Mouse (Mus musculus) left cerebral cortex, adult 18-20 months (tissue): Measurements from ENCODE around the gene Kcnj4. TPM values are rescaled to one million over a fixed set of nuclear protein-coding genes. Genes with fewer than 3 reads are reported as not detected.
A peak's percentile ranks its signal among the peaks of the same experiment; 100 is the strongest.

Experiments used
- DNase-seq, 2 experiments: peaks; one replicate each; pipeline ENCODE4 v3.0.0; 2021 to 2022; ENCODE audit warnings: low spot score in 2 of 2, mixed read lengths in 1 of 2
- long read RNA-seq, 2 experiments: library from polyadenylated mRNA; stranded (forward); transcript quantifications; one replicate each; pipeline ENCODE4 v2.0.0; 2021
- total RNA-seq, 2 experiments: library from RNA; stranded (reverse); gene quantifications; 2 replicates each; pipeline ENCODE4 v1.2.3; 2021

Gene Kcnj4
- 100 to 1,000 TPM; 184 TPM for total RNA-seq
- long read RNA-seq, experiment 1, transcript Kcnj4-201 (2 exons, 2,152 nt) = major isoform, 5 of 11 reads
- long read RNA-seq, experiment 1, partial matches to known transcripts = 0 of 11 reads
- long read RNA-seq, experiment 1, other reads (novel, unspliced or antisense) = 6 of 11 reads
- long read RNA-seq, experiment 2, transcript Kcnj4-201 (2 exons, 2,152 nt) = major isoform, 8 of 12 reads
- long read RNA-seq, experiment 2, partial matches to known transcripts = 0 of 12 reads
- long read RNA-seq, experiment 2, other reads (novel, unspliced or antisense) = 4 of 12 reads

GRCm38 (mm10) chr15:79504707-79505452, at the start of gene Kcnj4:
Gene Kcnj4, minus strand, starts transcription at chr15:79505241.
- no peak for DNase-seq

- no peak for DNase-seq
These were observed 47.5 kb upstream of the Kcnj4 start for GRCm38 (mm10) chr15:79552566-79552965.

GRCm38 (mm10) chr15:79548226-79548625, 43.2 kb upstream of the Kcnj4 start:
- DNase-seq = no peak

GRCm38 (mm10) chr15:79547289-79547820, 42.3 kb upstream of the Kcnj4 start:
- no peak for DNase-seq

GRCm38 (mm10) chr15:79546410-79547288, 41.6 kb upstream of the Kcnj4 start, which contains the start of gene Ddx17:
Gene Ddx17, minus strand, starts transcription at chr15:79546741.
- DNase-seq = peak; percentile 99

GRCm38 (mm10) chr15:79545921-79546399, 40.9 kb upstream of the Kcnj4 start:
- peak in 1 of 2 experiments; percentile 51 for DNase-seq

DNA sequence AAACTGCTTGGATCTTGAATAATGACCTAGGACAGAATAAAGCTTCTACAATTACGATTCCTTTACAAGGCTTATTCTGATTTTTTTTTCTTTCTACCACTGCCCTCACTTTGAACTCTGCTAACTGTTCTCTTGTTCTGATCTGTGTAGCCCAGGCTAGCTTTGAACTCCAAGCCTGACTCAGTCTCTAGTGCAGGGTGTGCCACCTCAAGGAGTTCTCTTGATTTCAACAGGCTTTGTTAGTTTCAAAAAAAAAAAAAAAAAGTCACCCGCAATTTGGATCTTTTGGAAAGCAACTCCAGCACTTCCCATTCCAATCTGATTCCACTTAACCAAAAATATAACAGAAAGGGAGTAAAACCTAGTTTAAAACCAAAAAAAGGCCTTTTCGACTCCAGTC, 40.5 kb upstream of the Kcnj4 start:
- DNase-seq = no peak

DNA sequence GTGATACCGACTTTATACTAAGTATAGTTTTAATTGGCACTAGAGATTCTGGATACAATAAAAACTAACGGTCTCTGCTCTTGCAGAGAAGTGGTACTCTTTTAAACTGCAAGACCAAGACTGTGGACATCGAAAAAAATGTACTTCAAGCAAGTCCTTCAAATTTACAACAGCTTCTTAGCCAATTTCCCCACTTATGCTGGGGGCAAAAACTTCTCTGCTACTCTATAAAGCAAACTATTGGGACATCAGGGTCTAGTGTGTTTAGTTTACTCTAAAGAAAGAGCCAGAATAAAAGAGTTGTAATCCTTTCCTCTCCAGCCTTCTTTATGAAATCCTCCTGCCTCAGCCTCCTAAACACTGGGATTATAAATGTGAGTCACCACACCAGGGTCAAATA, 38.9 kb upstream of the Kcnj4 start:
- DNase-seq = no peak

DNA sequence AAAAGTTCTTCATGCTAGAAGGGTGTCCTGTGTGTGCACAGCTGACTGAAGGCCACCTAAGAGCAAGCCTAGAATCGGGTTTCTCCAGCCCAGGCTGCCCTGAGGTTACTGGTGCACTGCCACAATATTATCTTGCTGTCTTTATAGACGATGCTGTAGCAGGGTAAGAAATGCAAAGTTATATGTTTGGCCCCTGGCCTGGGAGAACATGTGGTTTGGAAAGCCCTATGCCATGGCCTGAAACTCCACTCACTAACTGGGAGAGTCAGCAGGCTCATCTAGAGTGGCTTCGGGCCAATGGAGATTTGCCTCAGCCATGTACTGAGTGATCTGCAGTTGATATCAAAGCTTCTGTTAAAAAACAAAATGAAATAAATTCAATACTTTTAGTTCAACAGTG, 28.8 kb upstream of the Kcnj4 start:
- no peak for DNase-seq

- DNase-seq = no peak
These were observed 24.9 kb upstream of the Kcnj4 start for GRCm38 (mm10) chr15:79529935-79530334.

DNA sequence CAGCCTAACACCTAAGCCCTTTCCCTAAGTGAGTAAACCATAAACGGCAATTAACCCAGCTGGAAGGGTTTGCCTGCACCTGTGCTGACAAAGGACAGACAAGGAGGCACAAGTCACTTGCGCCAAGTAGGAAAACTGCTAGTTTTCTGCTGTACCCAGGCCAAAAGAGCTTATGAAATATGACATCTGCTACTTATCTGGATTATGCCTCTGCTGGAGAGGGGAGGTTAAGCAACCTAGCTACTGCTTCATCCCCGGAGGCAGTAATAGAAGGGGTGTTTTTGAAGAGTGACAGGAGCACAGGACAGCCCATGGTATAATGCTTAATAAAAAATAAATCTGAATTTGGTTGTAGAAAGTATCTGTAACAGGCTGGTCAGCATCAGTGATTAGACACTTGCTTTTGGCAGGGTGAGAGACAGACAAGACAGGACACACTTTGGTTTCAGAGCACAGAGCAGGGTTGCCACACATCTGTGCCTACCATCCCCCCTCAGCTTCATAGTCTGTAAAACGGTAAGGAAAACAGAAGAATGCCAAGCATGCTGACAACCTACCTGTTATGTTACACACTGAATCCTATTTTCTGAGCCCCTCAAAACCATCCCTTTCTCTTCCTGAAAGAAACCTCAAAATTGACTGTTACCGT, 23.1 kb upstream of the Kcnj4 start:
- no peak for DNase-seq

DNA sequence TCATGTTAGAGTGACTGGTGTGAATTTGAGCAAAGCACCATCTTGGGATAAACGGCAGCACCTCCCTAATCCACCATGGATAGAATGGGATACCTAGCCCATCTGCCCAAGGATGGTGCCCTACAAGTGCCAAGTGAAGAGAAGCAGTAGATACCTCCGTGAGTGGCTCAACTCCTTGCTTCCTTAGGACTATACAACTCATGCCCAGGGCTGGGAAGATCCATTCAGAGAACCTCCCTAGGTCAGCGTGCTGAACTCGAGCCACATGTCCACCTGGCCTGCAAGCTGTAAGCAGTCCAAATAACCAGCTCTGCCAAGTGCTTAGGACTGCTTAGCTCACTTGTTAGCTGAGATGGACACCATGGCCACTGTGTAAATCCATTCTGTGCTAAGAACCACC, 22.2 kb upstream of the Kcnj4 start:
- DNase-seq = no peak

DNA sequence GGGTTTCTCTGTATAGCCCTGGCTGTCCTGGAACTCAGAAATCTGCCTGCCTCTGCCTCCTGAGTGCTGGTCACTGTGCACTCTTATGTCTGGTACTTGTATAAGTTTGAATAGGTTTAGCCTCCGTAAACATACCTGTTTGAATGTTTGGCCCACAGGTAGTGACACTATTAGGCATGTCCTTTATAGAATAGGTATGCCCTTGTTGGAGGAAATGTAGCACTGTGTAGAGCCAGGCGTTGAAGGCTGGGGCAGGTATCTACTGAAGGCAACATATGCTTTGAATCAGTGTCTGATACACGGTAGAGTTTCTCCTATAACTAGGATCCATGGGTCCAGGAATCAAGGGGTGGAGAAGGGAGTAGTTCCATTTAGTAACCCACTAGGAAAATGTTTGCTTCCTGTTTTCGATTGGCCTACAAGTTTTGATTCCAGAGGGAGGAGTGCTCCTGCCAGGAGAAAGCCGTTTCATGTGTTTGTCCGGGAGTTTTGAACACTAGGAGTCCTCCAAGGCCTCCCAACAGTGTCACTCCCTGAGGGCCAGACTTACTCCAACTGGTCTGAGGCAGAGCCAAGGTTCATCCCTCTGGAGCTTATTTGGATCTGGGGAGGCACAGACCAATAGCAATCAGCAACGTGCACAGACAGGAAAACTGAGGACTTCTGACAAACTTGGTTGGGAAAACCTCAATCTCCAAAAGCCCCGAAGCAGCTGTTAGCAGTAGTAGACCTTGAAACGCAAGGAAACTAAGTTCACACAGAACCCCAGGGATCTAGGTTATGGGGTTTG, 21.1 kb upstream of the Kcnj4 start:
- DNase-seq = no peak

GRCm38 (mm10) chr15:79525564-79525963, 20.5 kb upstream of the Kcnj4 start:
- DNase-seq = no peak

DNA sequence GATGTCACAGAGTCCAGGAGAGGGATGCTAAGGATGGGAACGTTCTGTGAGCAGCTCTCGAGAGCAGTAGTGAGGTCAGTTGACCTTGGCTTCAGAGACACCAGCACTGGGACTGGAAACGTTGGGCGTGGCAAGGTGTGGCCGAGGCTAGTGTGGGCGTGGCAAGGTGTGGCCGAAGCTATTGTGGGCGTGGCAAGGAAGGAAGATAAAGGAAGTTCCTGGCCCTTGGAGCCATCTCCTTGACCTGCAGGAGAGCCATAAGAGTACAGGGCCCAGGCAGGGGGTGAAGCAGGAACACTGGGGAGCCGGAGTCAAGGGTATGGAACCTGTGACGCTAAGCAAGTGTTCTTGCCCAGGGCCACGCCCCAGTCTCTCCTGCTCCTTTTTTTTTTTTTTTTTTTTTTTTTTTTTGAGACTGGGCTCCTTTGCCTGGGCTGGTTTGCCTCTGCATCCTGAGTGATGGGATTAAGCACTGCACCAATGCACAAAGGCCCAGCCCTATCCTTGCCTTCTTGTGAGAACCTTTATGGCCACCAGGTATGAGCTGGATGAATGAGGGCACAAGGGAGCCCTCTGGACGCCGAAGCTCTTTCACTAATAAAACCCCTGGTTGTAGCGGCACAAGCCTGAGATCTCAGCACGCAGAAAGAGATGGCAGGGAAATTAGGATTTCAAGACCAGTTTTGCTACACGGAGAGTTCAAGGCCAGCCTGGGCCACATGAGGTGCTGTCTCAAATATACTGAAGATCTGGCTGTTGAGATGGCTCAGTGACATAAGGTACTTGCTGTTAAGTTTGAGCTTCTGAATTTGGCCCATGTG, 14.6 kb upstream of the Kcnj4 start:
- DNase-seq = no peak

DNA sequence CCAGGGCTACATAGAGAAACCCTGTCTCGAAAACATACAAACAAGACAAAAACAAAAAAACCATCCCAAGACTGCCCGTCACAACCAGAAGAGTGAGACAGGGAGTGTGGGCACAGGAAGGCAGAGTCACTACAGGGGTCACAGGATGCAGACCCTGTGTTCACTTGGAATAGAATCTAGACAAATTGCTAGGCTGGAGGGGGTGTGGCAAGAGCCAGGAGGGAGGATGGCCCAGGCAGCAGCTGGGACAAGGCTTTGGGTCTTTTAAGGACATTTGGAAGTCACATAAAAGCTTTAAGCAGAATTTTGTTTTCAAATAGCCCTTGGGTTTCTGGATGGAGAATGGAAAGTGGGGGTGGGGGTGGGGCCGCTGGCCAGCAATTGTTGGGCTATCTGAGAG, 13.5 kb upstream of the Kcnj4 start:
- DNase-seq = no peak

DNA sequence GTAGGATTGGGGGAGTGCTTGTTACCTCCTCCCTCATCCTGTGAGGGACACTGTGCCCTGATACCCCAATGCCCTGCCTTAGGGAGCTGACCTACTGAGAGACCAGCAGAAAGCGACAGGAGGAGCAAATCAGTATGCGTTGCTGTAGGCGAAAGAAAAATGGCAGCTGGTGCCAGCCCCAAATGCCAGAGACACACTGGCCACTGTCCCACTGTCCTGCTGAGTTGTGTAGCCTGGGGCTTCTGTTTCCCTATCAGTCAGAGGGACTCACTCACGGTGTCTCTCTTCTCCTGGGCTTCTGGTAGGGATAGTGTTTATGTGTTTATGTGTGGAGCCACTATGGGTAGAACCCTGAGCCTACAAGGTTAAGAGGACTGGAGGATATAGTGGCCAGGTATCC, 12.7 kb upstream of the Kcnj4 start:
- no peak for DNase-seq

- peak; percentile 48 to 60 for DNase-seq
These were observed 11.4 kb upstream of the Kcnj4 start, which contains the start of gene Kdelr3 for GRCm38 (mm10) chr15:79516171-79517096. Gene Kdelr3, plus strand, starts transcription at chr15:79516411.
